In the genomic region with DNA sequence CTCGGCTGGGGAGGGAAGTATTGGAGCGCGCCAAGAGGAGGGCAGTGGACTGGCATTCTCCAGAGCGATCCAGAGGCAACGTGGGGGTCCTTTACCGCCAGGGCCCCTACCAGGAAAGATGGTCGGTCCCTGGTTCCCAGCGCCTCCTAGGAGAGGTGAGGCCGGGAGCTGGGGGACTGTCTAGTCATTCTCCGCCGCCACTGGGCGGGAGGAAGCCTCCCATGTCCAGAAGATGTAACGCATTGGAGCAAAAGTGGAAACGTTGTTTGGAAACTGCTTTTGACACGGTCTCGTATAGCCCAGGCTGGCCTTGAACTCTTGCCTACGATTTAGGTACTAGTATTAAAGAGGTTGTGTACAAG, we compare ENCODE assay signal across 8 mouse cellular contexts. TPM values are rescaled to one million over a fixed set of nuclear protein-coding genes. Genes with fewer than 3 reads are reported as not detected.
A peak's percentile ranks its signal among the peaks of the same experiment; 100 is the strongest.
DNase-seq lines count a peak whose midpoint lies in the region; ATAC-seq and TF ChIP-seq lines count a peak whose summit lies in the region.

No protein-coding gene starts in this region.

- H3K27me3 ChIP-seq in kidney, embryonic 15.5 days: no peaks in the 10 kb centered on the region
- H3K27me3 ChIP-seq in intestine, embryonic 16.5 days (replicated peaks; ENCODE audit: control insufficient read depth, insufficient read depth, low read length): no peaks in the 10 kb centered on the region
- H3K27me3 ChIP-seq in myocyte (ENCODE audit: control insufficient read depth, insufficient read depth, insufficient read length): no peaks in the 10 kb centered on the region

- H3K36me3 ChIP-seq in kidney, embryonic 15.5 days: peaks cover 7% of the 10 kb centered on the region; the same call in 1 of the 2 replicates
- H3K36me3 ChIP-seq in intestine, embryonic 16.5 days (ENCODE audit: control insufficient read depth, insufficient read depth, low read length): no peaks in the 10 kb centered on the region
- H3K36me3 ChIP-seq in myocyte (ENCODE audit: control insufficient read depth, insufficient read depth): no peaks in the 10 kb centered on the region

- H3K9ac ChIP-seq in kidney, embryonic 15.5 days: peak overlapping the region; percentile 54
- H3K9ac ChIP-seq in intestine, embryonic 16.5 days (ENCODE audit: low read depth, low read length): peak overlapping the region; percentile 81

- no peak overlapping the region for H3ac ChIP-seq in myocyte (ENCODE audit: control insufficient read depth, insufficient read length)

- H3K4me2 ChIP-seq in kidney, embryonic 15.5 days: peak overlapping the region; percentile 68
- peak overlapping the region; percentile 69 for H3K4me2 ChIP-seq in intestine, embryonic 16.5 days (ENCODE audit: low read depth, low read length)
- peak overlapping the region; percentile 58 for H3K4me2 ChIP-seq in myocyte (ENCODE audit: low read depth)

- ATAC-seq in kidney, embryonic 15.5 days (replicated peaks; ENCODE audit: low FRiP score): no peak
- no peak for ATAC-seq in intestine, embryonic 16.5 days

- H3K4me1 ChIP-seq in kidney, embryonic 15.5 days: peaks cover 33% of the 10 kb centered on the region
- 0 out of 2 replicates have a peak, but pooled peaks cover 9% of the 10 kb centered on the region for H3K4me1 ChIP-seq in intestine, embryonic 16.5 days (ENCODE audit: control insufficient read depth, insufficient read depth, low read length)

- WGBS in kidney, embryonic 15.5 days: 2% methylated on average over 17 of the region's 17 CpGs
- 2% methylated on average over 17 of the region's 17 CpGs for WGBS in intestine, embryonic 16.5 days

- DNase-seq in kidney, postnatal 14 days: no peak
- peak; percentile 42 for DNase-seq in c-Kit-positive CD71-positive TER-119-positive erythroid progenitor cells, embryonic 14.5 days (ENCODE audit: low spot score)
- DNase-seq in layer of hippocampus, adult 11-12 months (ENCODE audit: low spot score): no peak
- no peak for DNase-seq in retina, postnatal 1 day
- DNase-seq in cerebellum, adult 18-20 months: no peak

- H3K9me3 ChIP-seq in kidney, embryonic 15.5 days (replicated peaks): no peaks in the 10 kb centered on the region
- H3K9me3 ChIP-seq in intestine, embryonic 16.5 days (ENCODE audit: control insufficient read depth, low read length): no peaks in the 10 kb centered on the region

- no peak for TF ChIP-seq POLR2A in myocyte (IDR thresholded peaks at IDR 0.05; ENCODE audit: insufficient read length, low read depth)

- peak overlapping the region; percentile 77 for H3K27ac ChIP-seq in kidney, embryonic 15.5 days
- peak overlapping the region; percentile 78 for H3K27ac ChIP-seq in intestine, embryonic 16.5 days (ENCODE audit: low read length)

- H3K79me2 ChIP-seq in myocyte (ENCODE audit: control insufficient read depth, insufficient read depth): no peaks in the 10 kb centered on the region

- H3K4me3 ChIP-seq in kidney, embryonic 15.5 days (replicated peaks): peak overlapping the region; percentile 60
- peak overlapping the region; percentile 74 for H3K4me3 ChIP-seq in intestine, embryonic 16.5 days (ENCODE audit: low read length)
- H3K4me3 ChIP-seq in myocyte: peak overlapping the region; percentile 27

TF ChIP-seq in myocyte, 11 proteins besides CTCF, POLR2A, EP300 and RAD21:
- TF ChIP-seq MAX (IDR thresholded peaks at IDR 0.05; ENCODE audit: low read depth) (no peak), MYOG (IDR thresholded peaks at IDR 0.05; ENCODE audit: control insufficient read depth in 1 of 3, insufficient read depth in 1 of 3, insufficient read length in 2 of 3, low read depth in 2 of 3) (no peak), MYOD1 (IDR thresholded peaks at IDR 0.05; ENCODE audit: control insufficient read depth in 1 of 3, insufficient read length in 2 of 3, low read depth in 2 of 3) (no peak), CEBPB (IDR thresholded peaks at IDR 0.05; ENCODE audit: insufficient read depth, poor library complexity, severe bottlenecking) (no peak), TCF12 (IDR thresholded peaks at IDR 0.05; ENCODE audit: insufficient read depth, poor library complexity, severe bottlenecking) (no peak), E2F4 (IDR thresholded peaks at IDR 0.05; ENCODE audit: insufficient read depth) (no peak)

RNA-seq across cellular contexts. Expression of a gene that starts 0.5 kb away (rescaled TPM):
- polyA plus RNA-seq in kidney, embryonic 15.5 days (2015; fragmentation: Nextera tagmentation; extraction: Ambion mirVana): 27.2 and 31.3 TPM in 2 replicates
- 37.6 and 40.9 TPM in 2 replicates for polyA plus RNA-seq in intestine, embryonic 16.5 days (2015; fragmentation: Nextera tagmentation; extraction: Ambion mirVana)
- 17.8 TPM for polyA plus RNA-seq in myocyte (2012; fragmentation: generic; extraction: Trizol)

RNA-seq across cellular contexts. Expression of a gene that starts 0.6 kb away (rescaled TPM):
- 34.5 and 35.4 TPM in 2 replicates for polyA plus RNA-seq in kidney, embryonic 15.5 days (2015; fragmentation: Nextera tagmentation; extraction: Ambion mirVana)
- polyA plus RNA-seq in intestine, embryonic 16.5 days (2015; fragmentation: Nextera tagmentation; extraction: Ambion mirVana): 66.9 and 71.9 TPM in 2 replicates
- polyA plus RNA-seq in myocyte (2012; fragmentation: generic; extraction: Trizol): 34.1 TPM

RNA-seq across cellular contexts. Expression of a gene that starts 19.7 kb away (rescaled TPM):
- polyA plus RNA-seq in kidney, embryonic 15.5 days (2015; fragmentation: Nextera tagmentation; extraction: Ambion mirVana): 0.19 TPM in 1 of 2 replicates, not detected in the other
- polyA plus RNA-seq in intestine, embryonic 16.5 days (2015; fragmentation: Nextera tagmentation; extraction: Ambion mirVana): 0.13 TPM in 1 of 2 replicates, not detected in the other
- polyA plus RNA-seq in myocyte (2012; fragmentation: generic; extraction: Trizol): 33.3 TPM

RNA-seq across cellular contexts. Expression of a gene that starts 27.5 kb away (rescaled TPM):
- 0.24 TPM in 1 of 2 replicates, not detected in the other for polyA plus RNA-seq in kidney, embryonic 15.5 days (2015; fragmentation: Nextera tagmentation; extraction: Ambion mirVana)
- 0.33 and 0.61 TPM in 2 replicates for polyA plus RNA-seq in intestine, embryonic 16.5 days (2015; fragmentation: Nextera tagmentation; extraction: Ambion mirVana)
- polyA plus RNA-seq in myocyte (2012; fragmentation: generic; extraction: Trizol): 0.24 TPM

RNA-seq across cellular contexts. Expression of a gene that starts 48.7 kb away (rescaled TPM):
- polyA plus RNA-seq in kidney, embryonic 15.5 days (2015; fragmentation: Nextera tagmentation; extraction: Ambion mirVana): 52.0 and 55.4 TPM in 2 replicates
- 80.7 and 86.1 TPM in 2 replicates for polyA plus RNA-seq in intestine, embryonic 16.5 days (2015; fragmentation: Nextera tagmentation; extraction: Ambion mirVana)
- polyA plus RNA-seq in myocyte (2012; fragmentation: generic; extraction: Trizol): 57.1 TPM

Comparison
In these comparisons a context has a peak if more than half of its experiments do, and no peak if none do; other contexts are left out.
1. RNA of a gene that starts 19.7 kb away (polyA plus RNA-seq): 33.3 TPM in myocyte (single experiment); 0.19 TPM in kidney, embryonic 15.5 days and 0.13 TPM in intestine, embryonic 16.5 days; every median in the first group is over 10 times any median in the second.
2. Peak in every context shown above with its lines, with median percentiles within 50 percentile points of each other: H3K4me2 ChIP-seq and H3K4me3 ChIP-seq.